Mouse (Mus musculus): ENCODE data around the gene Olfr741.

Olfr741 gene

GRCm38 (mm10) chr14:50472438-50472837, at the start of gene Olfr741:
TSS of gene Olfr741 (plus strand) at chr14:50472738.
- no peak for DNase-seq

GRCm38 (mm10) chr14:50445245-50445644, 27.3 kb upstream of the Olfr741 start, which contains the start of gene Olfr740:
TSS of gene Olfr740 (plus strand) at chr14:50445545.
- DNase-seq: no peak

GRCm38 (mm10) chr14:50478406-50478805, 5.9 kb downstream of the Olfr741 start:
- no peak for DNase-seq

GRCm38 (mm10) chr14:50503300-50503699, 30.8 kb downstream of the Olfr741 start, which contains the start of gene Olfr742:
TSS of gene Olfr742 (plus strand) at chr14:50503600.
- no peak for DNase-seq

GRCm38 (mm10) chr14:50521539-50521938, 49.0 kb downstream of the Olfr741 start, which contains the start of gene Olfr743:
TSS of gene Olfr743 (plus strand) at chr14:50521839.
- no peak for DNase-seq

All from thymus, postnatal 25 days (tissue).